ENCODE assay signal across 8 mouse cellular contexts in genomic region chr12:86806923-86807794, GRCm38 (mm10).
DNase-seq lines count a peak whose midpoint lies in the region; ATAC-seq lines count a peak whose summit lies in the region.

No protein-coding gene starts in this region.

- H3K4me2 ChIP-seq in lung, embryonic 15.5 days: no peak overlapping the region

- no peaks in the 10 kb centered on the region for H3K9me3 ChIP-seq in lung, embryonic 15.5 days

- 20% methylated on average over 5 of the region's 5 CpGs for WGBS in lung, embryonic 15.5 days

- H3K36me3 ChIP-seq in lung, embryonic 15.5 days: no peaks in the 10 kb centered on the region

- H3K9ac ChIP-seq in lung, embryonic 15.5 days: no peak overlapping the region

- DNase-seq in lung, postnatal 14 days: no peak
- DNase-seq in brain, embryonic 18.5 days (ENCODE audit: low read depth, low spot score): peak; percentile 94
- peak; percentile 62 to 86 for DNase-seq in frontal cortex, postnatal 14 days (ENCODE audit: low spot score in 2 of 2)
- DNase-seq in right cerebral cortex, postnatal 36 days (ENCODE audit: low spot score in 2 of 2): peak; percentile 84 to 92
- DNase-seq in c-Kit-positive CD71-positive TER-119-positive erythroid progenitor cells, embryonic 14.5 days (ENCODE audit: low spot score): no peak
- DNase-seq in kidney, adult 9 months: no peak

- no peak overlapping the region for H3K4me3 ChIP-seq in lung, embryonic 15.5 days

- ATAC-seq in lung, embryonic 15.5 days (ENCODE audit: borderline replicate concordance, extremely low read depth, low FRiP score, low TSS enrichment): no peak
- peak; percentile 32 for ATAC-seq in megakaryocyte, adult 5-6 weeks (ENCODE audit: poor library complexity, severe bottlenecking)

- H3K27ac ChIP-seq in lung, embryonic 15.5 days: peak overlapping the region; percentile 62

- H3K4me1 ChIP-seq in lung, embryonic 15.5 days: peaks cover 81% of the 10 kb centered on the region

- H3K27me3 ChIP-seq in lung, embryonic 15.5 days: no peaks in the 10 kb centered on the region

Comparison
In these comparisons a context has a peak if more than half of its experiments do, and no peak if none do; other contexts are left out.
1. DNase-seq: peak in brain, embryonic 18.5 days (single experiment), frontal cortex, postnatal 14 days (2 of 2) and right cerebral cortex, postnatal 36 days (2 of 2); none in lung, postnatal 14 days (single experiment), c-Kit-positive CD71-positive TER-119-positive erythroid progenitor cells, embryonic 14.5 days (single experiment) and kidney, adult 9 months (single experiment).